Mouse (Mus musculus) ES-Bruce4 (cell line): ENCODE measurements at regions not wholly inside any gene's neighbourhood (a gene's known extent, or its start where the extent isn't known, plus 50 kb on each side); places are given as distances from the start of the nearest gene placed in this dataset.

Experiments used
- CTCF ChIP-seq: IDR thresholded peaks from one replicate; pipeline ENCODE4 v1.8.1; 2011; ENCODE audit warnings: low read depth, low read length
- EP300 ChIP-seq: IDR thresholded peaks from 2 replicates; pipeline ENCODE4 v1.6.1; 2011; ENCODE audit warnings: low read depth, low read length; ENCODE audit not compliant: insufficient read depth
- POLR2A ChIP-seq: IDR thresholded peaks from one replicate; pipeline ENCODE4 v1.8.1; 2011; ENCODE audit warnings: low read length; ENCODE audit not compliant: insufficient read depth

GRCm38 (mm10) chr3:6809381-6809950 lies 189.2 kb upstream of the 1700008P02Rik start:
- TF ChIP-seq CTCF (no peak), EP300 (no peak), POLR2A (no peak)
